Mouse (Mus musculus) thymus, adult 2 months (tissue): ENCODE measurements around the gene Olfr639.
"Not testable (repeated sequence)": the region's sequence is repeated elsewhere in the genome, so short reads cannot be mapped to it uniquely, and the experiment has no call there.

Experiments
- CTCF ChIP-seq: fragments of 200-500 bp; IDR thresholded peaks from 2 replicates; pipeline ENCODE4 v1.5.1; 2012; ENCODE audit warnings: mild to moderate bottlenecking, control low read depth, low read length, moderate library complexity, borderline replicate concordance; ENCODE audit not compliant: control insufficient read depth, poor library complexity, insufficient read depth; ENCODE audit errors: extremely low read depth
- POLR2A ChIP-seq: fragments of 200-500 bp; IDR thresholded peaks from 2 replicates; pipeline ENCODE4 v1.6.1; 2012; ENCODE audit warnings: mild to moderate bottlenecking, low read length, control low read depth, moderate library complexity; ENCODE audit not compliant: control insufficient read depth, poor library complexity, insufficient read depth; ENCODE audit errors: extremely low read depth

- not testable (repeated sequence) for TF ChIP-seq CTCF, POLR2A
Measured at GRCm38 (mm10) chr7:103966873-103967272, 50.2 kb downstream of the Olfr639 start.
